Mouse (Mus musculus): ENCODE results near the gene Chd4. TPM values are rescaled to one million over a fixed set of nuclear protein-coding genes. Genes with fewer than 3 reads are reported as not detected.
"Not testable (repeated sequence)": the region's sequence is repeated elsewhere in the genome, so short reads cannot be mapped to it uniquely, and the experiment has no call there.

Gene Chd4
- 42.5 and 43.0 TPM in 2 replicates for polyA plus RNA-seq (2012; rRNA removed)

DNA sequence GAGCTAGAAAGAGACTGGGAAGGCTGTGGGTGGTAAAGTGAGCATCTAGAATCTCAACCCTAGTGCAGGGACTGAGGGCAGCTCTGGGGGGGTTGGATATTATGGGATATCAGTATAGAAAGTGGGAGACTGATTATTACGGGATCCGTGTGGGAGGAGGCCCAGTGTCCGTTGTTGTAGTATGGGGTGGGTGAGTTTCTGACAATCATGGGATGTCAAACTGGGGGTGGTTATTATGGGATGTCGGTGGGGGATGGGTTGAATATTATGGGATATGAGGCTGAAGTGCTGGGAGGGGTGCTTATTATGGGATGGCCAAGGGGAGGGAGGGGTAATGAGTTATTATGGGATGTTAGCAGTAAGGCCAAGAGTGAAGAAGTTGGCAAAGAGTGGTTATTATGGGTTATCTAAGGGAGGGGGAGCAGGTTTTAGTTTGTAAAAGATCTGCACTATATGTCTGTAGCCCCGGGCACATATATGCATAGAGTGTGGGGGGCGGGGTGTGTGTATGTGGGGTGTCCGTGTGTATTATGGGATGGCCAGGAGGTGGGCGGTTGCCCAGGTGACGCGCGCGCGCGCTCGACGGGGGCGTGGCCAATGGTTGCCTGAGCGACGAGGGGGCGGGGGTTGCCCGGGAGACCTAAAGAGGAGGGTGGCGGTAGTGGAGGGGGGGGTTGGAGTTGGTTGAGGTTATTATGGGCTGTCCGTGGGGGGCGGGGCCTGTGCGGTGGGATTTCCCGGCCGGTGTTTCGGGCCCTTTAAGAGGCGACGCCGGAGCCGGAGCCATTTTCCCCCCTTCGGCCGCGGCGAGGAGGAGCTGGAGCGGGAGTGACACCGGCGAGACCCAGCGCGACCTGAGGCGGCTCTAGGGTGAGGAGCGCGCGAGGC is at the start of gene Chd4:
Chd4 (plus strand) TSS at position 591 of the 888 bp plus-strand sequence.
- Histone ChIP-seq H3K27ac (ENCODE audit: control insufficient read depth, insufficient read depth, low read depth, low read length) (peak within 1 kb of the TSS; percentile 91), H3K36me3 (ENCODE audit: control insufficient read depth, insufficient read depth, low read length) (no peaks in the 10 kb centered on the region; the same call in 1 of the 2 replicates), H3K4me1 (ENCODE audit: control insufficient read depth, insufficient read depth, low read length) (peaks cover 28% of the 10 kb centered on the region), H3K27me3 (ENCODE audit: control insufficient read depth, insufficient read depth, low read length) (no peaks in the 10 kb centered on the region), H3K4me3 (ENCODE audit: control insufficient read depth, low read depth, low read length) (peak within 1 kb of the TSS; percentile 95)
- no peak for TF ChIP-seq CTCF (IDR thresholded peaks at IDR 0.05; ENCODE audit: control insufficient read depth, insufficient read depth, insufficient replicate concordance, low read depth, low read length)
- peak; percentile 73 for TF ChIP-seq POLR2A (IDR thresholded peaks at IDR 0.05; ENCODE audit: control insufficient read depth, low read depth, low read length)

DNA sequence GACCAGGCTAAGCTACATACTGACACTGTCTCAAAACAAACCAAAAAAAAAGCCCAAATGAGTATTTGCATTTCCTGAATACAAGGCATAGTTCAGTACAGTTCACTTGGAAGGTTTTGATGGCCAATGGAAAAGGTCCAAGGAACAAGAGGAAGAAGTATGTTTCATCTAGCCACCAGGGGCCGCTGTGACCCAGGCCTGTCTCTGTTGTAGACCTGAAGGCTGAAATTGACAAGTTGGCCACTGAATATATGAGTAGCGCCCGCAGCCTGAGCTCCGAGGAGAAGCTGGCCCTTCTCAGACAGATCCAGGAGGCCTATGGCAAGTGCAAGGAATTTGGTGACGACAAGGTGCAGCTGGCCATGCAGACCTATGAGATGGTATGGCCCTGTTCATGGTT is 49.1 kb upstream of the Chd4 start:
- Histone ChIP-seq H3K36me3 (ENCODE audit: control insufficient read depth, insufficient read depth, low read length) (no peaks in the 10 kb centered on the region; the same call in none of the 2 replicates), H3K4me3 (ENCODE audit: control insufficient read depth, low read depth, low read length) (peak overlapping the region; percentile 52; the same call in 1 of the 2 replicates), H3K27ac (ENCODE audit: control insufficient read depth, insufficient read depth, low read depth, low read length) (no peak overlapping the region), H3K4me1 (ENCODE audit: control insufficient read depth, insufficient read depth, low read length) (peaks cover 8% of the 10 kb centered on the region), H3K27me3 (ENCODE audit: control insufficient read depth, insufficient read depth, low read length) (no peaks in the 10 kb centered on the region)
- TF ChIP-seq POLR2A (IDR thresholded peaks at IDR 0.05; ENCODE audit: control insufficient read depth, low read depth, low read length) (no peak), CTCF (IDR thresholded peaks at IDR 0.05; ENCODE audit: control insufficient read depth, insufficient read depth, insufficient replicate concordance, low read depth, low read length) (peak; percentile 60; the same call in 1 of the 2 replicates)

DNA sequence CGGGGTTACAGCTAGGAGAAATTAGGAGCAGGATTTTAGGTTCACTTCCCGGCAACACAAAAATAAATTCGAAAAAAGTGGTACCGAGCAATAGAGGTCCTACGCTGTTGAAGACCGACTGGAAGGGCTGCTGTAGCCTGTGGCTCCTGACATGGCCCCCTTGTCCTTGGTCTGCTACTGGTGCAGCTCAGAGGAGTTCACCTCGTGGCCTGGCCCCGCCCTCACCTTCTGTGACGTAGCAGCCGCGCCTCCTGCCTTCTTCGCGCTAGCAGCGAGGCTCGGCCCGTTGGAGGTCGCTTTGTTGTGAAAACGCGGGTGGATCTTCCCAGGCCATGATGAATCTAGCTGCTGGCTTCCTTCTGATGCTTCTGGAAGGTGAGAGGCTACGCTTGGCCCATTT is 46.1 kb upstream of the Chd4 start, which contains the start of gene Acrbp:
Acrbp (plus strand) TSS at position 12 of the 400 bp plus-strand sequence.
- H3K4me3 ChIP-seq (ENCODE audit: control insufficient read depth, low read depth, low read length), result peak within 1 kb of the TSS; percentile 94

DNA sequence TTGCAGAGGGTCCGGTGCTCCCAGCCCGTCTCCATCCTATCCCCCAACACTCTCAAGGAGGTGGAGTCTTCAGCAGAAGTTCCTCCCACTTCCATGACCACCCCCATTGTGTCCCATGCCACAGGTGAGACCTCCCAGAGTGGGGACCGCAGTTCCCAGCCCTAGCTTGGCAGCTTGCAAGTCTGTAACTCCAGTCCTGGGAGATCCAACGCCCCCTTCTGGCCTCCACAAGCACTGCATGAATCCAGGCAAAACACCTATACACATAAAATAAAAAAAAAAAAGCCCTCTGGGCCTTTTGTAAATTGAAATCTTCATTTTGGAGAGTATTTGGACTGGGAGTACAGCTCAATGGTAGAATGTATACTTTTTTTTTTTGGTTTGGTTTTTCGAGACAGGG is 44.5 kb upstream of the Chd4 start:
- no peaks in the 10 kb centered on the region for H3K27me3 ChIP-seq (ENCODE audit: control insufficient read depth, insufficient read depth, low read length)
- H3K4me1 ChIP-seq (ENCODE audit: control insufficient read depth, insufficient read depth, low read length), result peaks cover 8% of the 10 kb centered on the region
- H3K27ac ChIP-seq (ENCODE audit: control insufficient read depth, insufficient read depth, low read depth, low read length), result no peak overlapping the region
- TF ChIP-seq CTCF (IDR thresholded peaks at IDR 0.05; ENCODE audit: control insufficient read depth, insufficient read depth, insufficient replicate concordance, low read depth, low read length) (peak; percentile 27; the same call in 1 of the 2 replicates), POLR2A (IDR thresholded peaks at IDR 0.05; ENCODE audit: control insufficient read depth, low read depth, low read length) (no peak)
- no peaks in the 10 kb centered on the region; the same call in none of the 2 replicates for H3K36me3 ChIP-seq (ENCODE audit: control insufficient read depth, insufficient read depth, low read length)
- peak overlapping the region; percentile 94 for H3K4me3 ChIP-seq (ENCODE audit: control insufficient read depth, low read depth, low read length)

More for the DNA sequence above, 46.1 kb upstream of the Chd4 start, which contains the start of gene Acrbp:
- peaks cover 8% of the 10 kb centered on the region for H3K4me1 ChIP-seq (ENCODE audit: control insufficient read depth, insufficient read depth, low read length)
- H3K36me3 ChIP-seq (ENCODE audit: control insufficient read depth, insufficient read depth, low read length), result no peaks in the 10 kb centered on the region; the same call in none of the 2 replicates
- H3K27me3 ChIP-seq (ENCODE audit: control insufficient read depth, insufficient read depth, low read length), result no peaks in the 10 kb centered on the region
- TF ChIP-seq CTCF (IDR thresholded peaks at IDR 0.05; ENCODE audit: control insufficient read depth, insufficient read depth, insufficient replicate concordance, low read depth, low read length), result no peak
- TF ChIP-seq POLR2A (IDR thresholded peaks at IDR 0.05; ENCODE audit: control insufficient read depth, low read depth, low read length), result peak; percentile 98
- peak within 1 kb of the TSS; percentile 95 for H3K27ac ChIP-seq (ENCODE audit: control insufficient read depth, insufficient read depth, low read depth, low read length)

DNA sequence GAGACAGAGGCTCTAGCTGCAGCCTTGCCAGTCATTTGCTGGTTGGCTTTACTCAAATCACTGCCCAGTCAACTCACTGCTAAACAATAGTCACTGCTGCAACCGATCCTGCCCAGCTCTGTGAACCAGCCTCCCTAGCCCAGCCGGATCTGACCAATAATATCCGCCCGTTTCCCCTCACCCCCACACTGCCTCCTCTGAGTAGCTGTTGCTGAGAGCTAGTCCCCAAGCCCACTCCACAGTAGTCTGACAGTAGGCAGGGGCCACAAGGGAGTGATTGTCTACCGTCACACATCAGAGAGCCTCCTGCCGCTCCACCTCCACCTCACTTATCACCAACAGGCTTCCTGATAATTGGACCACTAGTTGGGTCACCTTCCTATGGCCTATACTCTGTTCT is 34.3 kb upstream of the Chd4 start:
- Histone ChIP-seq H3K27me3 (ENCODE audit: control insufficient read depth, insufficient read depth, low read length) (no peaks in the 10 kb centered on the region), H3K27ac (ENCODE audit: control insufficient read depth, insufficient read depth, low read depth, low read length) (no peak overlapping the region), H3K4me3 (ENCODE audit: control insufficient read depth, low read depth, low read length) (no peak overlapping the region), H3K4me1 (ENCODE audit: control insufficient read depth, insufficient read depth, low read length) (no peaks in the 10 kb centered on the region), H3K36me3 (ENCODE audit: control insufficient read depth, insufficient read depth, low read length) (no peaks in the 10 kb centered on the region)
- TF ChIP-seq CTCF (IDR thresholded peaks at IDR 0.05; ENCODE audit: control insufficient read depth, insufficient read depth, insufficient replicate concordance, low read depth, low read length) (no peak), POLR2A (IDR thresholded peaks at IDR 0.05; ENCODE audit: control insufficient read depth, low read depth, low read length) (no peak)

DNA sequence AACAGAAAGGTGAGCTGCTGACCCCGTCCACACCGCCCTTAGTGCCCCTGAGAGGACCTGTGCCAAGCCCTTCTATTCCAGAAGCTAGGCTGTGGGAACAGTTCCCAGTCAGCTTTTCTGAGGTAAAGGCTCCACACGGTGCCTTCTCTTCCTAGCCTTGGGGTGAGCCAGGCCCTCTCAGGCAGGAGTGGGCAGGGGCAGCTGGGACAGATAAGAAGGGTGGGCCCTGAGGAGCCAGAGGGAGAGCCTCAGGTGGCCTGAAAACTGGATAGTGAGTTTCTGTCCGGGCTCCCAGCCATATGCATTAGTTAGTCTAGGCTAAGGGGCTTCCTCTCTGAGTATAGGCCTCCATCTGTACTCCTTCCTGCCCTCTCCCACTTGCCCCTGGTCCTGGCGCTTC is 33.3 kb upstream of the Chd4 start:
- Histone ChIP-seq H3K27me3 (ENCODE audit: control insufficient read depth, insufficient read depth, low read length) (no peaks in the 10 kb centered on the region), H3K36me3 (ENCODE audit: control insufficient read depth, insufficient read depth, low read length) (no peaks in the 10 kb centered on the region), H3K4me1 (ENCODE audit: control insufficient read depth, insufficient read depth, low read length) (no peaks in the 10 kb centered on the region), H3K27ac (ENCODE audit: control insufficient read depth, insufficient read depth, low read depth, low read length) (no peak overlapping the region), H3K4me3 (ENCODE audit: control insufficient read depth, low read depth, low read length) (no peak overlapping the region)
- TF ChIP-seq CTCF (IDR thresholded peaks at IDR 0.05; ENCODE audit: control insufficient read depth, insufficient read depth, insufficient replicate concordance, low read depth, low read length), result no peak

DNA sequence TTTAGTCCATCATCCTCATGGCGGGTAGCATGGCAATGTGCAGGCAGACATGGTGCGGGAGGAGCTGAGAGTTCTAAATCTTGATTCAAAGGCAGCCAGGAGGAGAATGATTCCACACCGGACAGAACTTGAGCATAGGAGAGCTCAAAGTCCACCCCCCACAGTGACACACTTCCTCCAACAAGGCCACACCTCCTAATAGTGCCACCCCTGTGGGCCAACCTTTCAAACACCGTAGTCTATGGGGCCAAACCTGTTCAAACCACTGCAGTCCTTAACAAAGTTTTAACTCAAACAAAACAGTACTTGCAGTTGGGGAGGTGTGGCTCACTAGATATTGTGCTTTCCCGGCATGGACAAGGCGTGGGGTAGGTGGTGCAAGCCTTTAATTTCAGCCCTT is 31.9 kb upstream of the Chd4 start:
- TF ChIP-seq CTCF (IDR thresholded peaks at IDR 0.05; ENCODE audit: control insufficient read depth, insufficient read depth, insufficient replicate concordance, low read depth, low read length) (no peak), POLR2A (IDR thresholded peaks at IDR 0.05; ENCODE audit: control insufficient read depth, low read depth, low read length) (no peak)
- Histone ChIP-seq H3K27ac (ENCODE audit: control insufficient read depth, insufficient read depth, low read depth, low read length) (no peak overlapping the region), H3K4me1 (ENCODE audit: control insufficient read depth, insufficient read depth, low read length) (no peaks in the 10 kb centered on the region), H3K4me3 (ENCODE audit: control insufficient read depth, low read depth, low read length) (no peak overlapping the region), H3K36me3 (ENCODE audit: control insufficient read depth, insufficient read depth, low read length) (no peaks in the 10 kb centered on the region), H3K27me3 (ENCODE audit: control insufficient read depth, insufficient read depth, low read length) (no peaks in the 10 kb centered on the region)

DNA sequence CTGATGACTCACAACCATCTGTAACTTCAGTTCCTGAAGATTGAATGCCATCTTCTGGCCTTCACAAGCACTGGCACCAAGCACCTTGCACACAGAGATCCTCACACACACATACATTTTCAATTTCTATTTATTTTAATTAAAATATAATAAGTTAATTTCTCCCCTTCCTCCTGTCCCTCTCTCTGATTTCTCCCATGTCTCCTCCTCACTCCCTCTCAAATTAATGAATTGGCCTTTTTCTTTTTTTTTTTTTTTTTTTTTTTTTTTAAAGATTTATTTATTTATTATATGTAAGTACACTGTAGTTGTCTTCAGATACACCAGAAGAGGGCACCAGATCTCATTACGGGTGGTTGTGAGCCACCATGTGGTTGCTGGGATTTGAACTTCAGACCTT is 30.6 kb upstream of the Chd4 start:
- not testable (repeated sequence) for H3K27ac ChIP-seq (ENCODE audit: control insufficient read depth, insufficient read depth, low read depth, low read length); H3K36me3 ChIP-seq (ENCODE audit: control insufficient read depth, insufficient read depth, low read length); H3K4me1 ChIP-seq (ENCODE audit: control insufficient read depth, insufficient read depth, low read length); H3K4me3 ChIP-seq (ENCODE audit: control insufficient read depth, low read depth, low read length); H3K27me3 ChIP-seq (ENCODE audit: control insufficient read depth, insufficient read depth, low read length)
